Mouse (Mus musculus) kidney, postnatal 25 days (tissue): Measurements from ENCODE around the gene Myh6.

Experiments used
- DNase-seq, 2 experiments: peaks; one replicate each; pipeline ENCODE4 v3.0.0; 2021; ENCODE audit warnings: mixed read lengths in 2 of 2

Gene Myh6

GRCm38 (mm10) chr14:54929801-54930200 lies 36.9 kb downstream of the Myh6 start:
- DNase-seq, result no peak

- no peak for DNase-seq
Observed at GRCm38 (mm10) chr14:54927296-54927695, 39.4 kb downstream of the Myh6 start.

- DNase-seq, result peak; percentile 24 to 52
Observed at GRCm38 (mm10) chr14:54926401-54927158, 40.1 kb downstream of the Myh6 start.

GRCm38 (mm10) chr14:54925349-54926342 lies 41.1 kb downstream of the Myh6 start, which contains the start of gene Efs:
Gene Efs (minus strand): TSS chr14:54926126.
- peak; percentile 63 to 75 for DNase-seq

GRCm38 (mm10) chr14:54924641-54925348 lies 41.9 kb downstream of the Myh6 start:
- DNase-seq, result peak in 1 of 2 experiments; percentile 46

GRCm38 (mm10) chr14:54920076-54920685 lies 46.5 kb downstream of the Myh6 start:
- DNase-seq, result no peak

GRCm38 (mm10) chr14:54913343-54913742 lies 53.4 kb downstream of the Myh6 start:
- no peak for DNase-seq

GRCm38 (mm10) chr14:54912886-54913285 lies 53.8 kb downstream of the Myh6 start, which contains the start of gene Slc22a17:
Gene Slc22a17 (minus strand): TSS chr14:54913132.
- peak; percentile 74 to 82 for DNase-seq

GRCm38 (mm10) chr14:54912109-54912850 lies 54.4 kb downstream of the Myh6 start:
- DNase-seq, result no peak

- DNase-seq, result no peak
Observed at GRCm38 (mm10) chr14:54908682-54909081, 58.0 kb downstream of the Myh6 start.

GRCm38 (mm10) chr14:54903641-54904040 lies 63.1 kb downstream of the Myh6 start:
- DNase-seq, result no peak

- peak; percentile 72 to 87 for DNase-seq
Observed at GRCm38 (mm10) chr14:54900383-54900782, 66.3 kb downstream of the Myh6 start.

- no peak for DNase-seq
Observed at GRCm38 (mm10) chr14:54897445-54897844, 69.3 kb downstream of the Myh6 start.

GRCm38 (mm10) chr14:54894296-54895151 lies 72.2 kb downstream of the Myh6 start:
- peak; percentile 70 to 87 for DNase-seq

GRCm38 (mm10) chr14:54893651-54894181 lies 73.0 kb downstream of the Myh6 start:
- peak; percentile 97 to 99 for DNase-seq

- no peak for DNase-seq
Observed at GRCm38 (mm10) chr14:54892200-54892599, 74.5 kb downstream of the Myh6 start, which contains the start of gene Pabpn1. Gene Pabpn1 (plus strand): TSS chr14:54892500.
